Mouse (Mus musculus): Measurements from ENCODE around the gene Slc12a4. TPM values are rescaled to one million over a fixed set of nuclear protein-coding genes. Genes with fewer than 3 reads are reported as not detected.
A peak's percentile ranks its signal among the peaks of the same experiment; 100 is the strongest.

Gene Slc12a4
- total and polyA plus RNA-seq, 2 experiments: 10.8 to 16.0 TPM

DNA sequence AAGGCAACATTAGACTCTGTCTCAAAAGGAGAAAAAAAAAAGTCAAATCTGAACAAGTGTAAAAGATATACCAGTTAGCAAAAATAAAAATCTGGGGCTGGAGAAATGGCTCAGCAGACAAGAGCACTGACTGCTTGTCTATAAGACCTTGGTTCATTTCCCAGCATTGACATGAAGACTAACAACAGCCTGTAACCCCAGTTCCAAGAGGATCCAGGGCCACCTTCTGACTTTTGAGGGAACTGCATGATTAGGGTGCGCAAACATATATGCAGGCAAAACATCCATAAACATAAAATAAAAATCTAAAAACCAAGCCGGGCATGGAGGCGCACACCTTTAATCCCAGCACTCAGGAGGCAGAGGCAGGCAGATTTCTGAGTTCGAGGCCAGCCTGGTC lies 40.5 kb upstream of the Slc12a4 start:
- no peak overlapping the region for H3K27ac ChIP-seq (replicated peaks; ENCODE audit: insufficient read depth, low read depth, low read length)
- no peaks in the 10 kb centered on the region for H3K36me3 ChIP-seq (ENCODE audit: control insufficient read depth, insufficient read depth, low read length)
- TF ChIP-seq CTCF (IDR thresholded peaks at IDR 0.05; ENCODE audit: low read depth, low read length) (peak; percentile 34; the same call in 1 of the 2 replicates), POLR2A (IDR thresholded peaks at IDR 0.05; ENCODE audit: extremely low read depth, insufficient read depth, low read length) (no peak)
- no peak overlapping the region for H3K4me3 ChIP-seq (ENCODE audit: insufficient read depth, low read depth, low read length)
- no peaks in the 10 kb centered on the region for H3K27me3 ChIP-seq (ENCODE audit: control insufficient read depth, insufficient read depth, low read length)
- peaks cover 3% of the 10 kb centered on the region; the same call in 1 of the 2 replicates for H3K79me2 ChIP-seq (ENCODE audit: control insufficient read depth, insufficient read depth, low read length)
- WGBS: 85% methylated on average over 4 of the region's 4 CpGs
- no peak overlapping the region for H3K9ac ChIP-seq (ENCODE audit: low read depth, low read length)
- DNase-seq (ENCODE audit: extremely low read depth, low read depth, low spot score): peak; percentile 51
- H3K4me1 ChIP-seq (ENCODE audit: control insufficient read depth, insufficient read depth, low read length): peaks cover 8% of the 10 kb centered on the region

GRCm38 (mm10) chr8:106005875-106006274 lies 40.0 kb upstream of the Slc12a4 start, which contains the start of gene Dpep2nb:
TSS of gene Dpep2nb (minus strand) at chr8:106005975.
- Histone ChIP-seq H3K36me3 (ENCODE audit: control insufficient read depth, insufficient read depth, low read length) (no peaks in the 10 kb centered on the region), H3K79me2 (ENCODE audit: control insufficient read depth, insufficient read depth, low read length) (peaks cover 3% of the 10 kb centered on the region; the same call in 1 of the 2 replicates), H3K27ac (replicated peaks; ENCODE audit: insufficient read depth, low read depth, low read length) (no peak within 1 kb of the TSS), H3K4me1 (ENCODE audit: control insufficient read depth, insufficient read depth, low read length) (peaks cover 8% of the 10 kb centered on the region), H3K27me3 (ENCODE audit: control insufficient read depth, insufficient read depth, low read length) (no peaks in the 10 kb centered on the region), H3K9ac (ENCODE audit: low read depth, low read length) (no peak within 1 kb of the TSS), H3K4me3 (ENCODE audit: insufficient read depth, low read depth, low read length) (no peak within 1 kb of the TSS)
- WGBS: 92% methylated on average over 4 of the region's 4 CpGs
- no peak for TF ChIP-seq POLR2A (IDR thresholded peaks at IDR 0.05; ENCODE audit: extremely low read depth, insufficient read depth, low read length)
- TF ChIP-seq CTCF (IDR thresholded peaks at IDR 0.05; ENCODE audit: low read depth, low read length): no peak
- no peak for DNase-seq (ENCODE audit: extremely low read depth, low read depth, low spot score)

DNA sequence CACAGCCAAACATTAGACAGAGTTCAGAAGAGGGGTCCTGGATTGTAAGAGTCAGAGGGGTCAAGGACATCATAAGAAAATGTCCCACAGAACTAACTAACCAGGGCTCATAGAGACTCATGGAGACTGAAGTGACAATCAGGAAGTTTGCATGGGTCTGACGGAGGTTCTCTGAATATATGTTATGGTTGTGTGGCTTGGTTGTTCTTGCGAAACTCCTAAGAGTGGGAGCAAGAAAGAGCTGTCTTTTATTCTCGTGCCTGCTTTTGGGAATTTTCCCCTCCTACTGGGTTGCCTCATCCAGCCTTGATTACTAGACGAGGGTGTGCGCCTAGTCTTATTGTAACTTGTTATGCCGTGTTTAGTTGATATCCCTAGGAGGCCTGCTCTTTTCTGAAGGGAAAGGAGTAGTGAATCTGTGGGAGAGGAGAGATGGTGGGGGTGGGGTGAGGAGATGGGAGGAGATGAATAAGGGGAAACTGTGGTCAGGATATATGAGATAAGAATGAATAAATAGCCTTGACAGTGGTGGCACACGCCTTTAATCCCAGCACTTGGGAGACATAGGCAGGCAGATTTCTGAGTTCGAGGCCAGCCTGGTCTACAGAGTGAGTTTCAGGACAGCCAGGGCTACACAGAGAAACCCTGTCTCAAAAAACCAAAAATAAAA lies 38.8 kb upstream of the Slc12a4 start:
- Histone ChIP-seq H3K79me2 (ENCODE audit: control insufficient read depth, insufficient read depth, low read length) (no peaks in the 10 kb centered on the region), H3K36me3 (ENCODE audit: control insufficient read depth, insufficient read depth, low read length) (no peaks in the 10 kb centered on the region), H3K4me1 (ENCODE audit: control insufficient read depth, insufficient read depth, low read length) (peaks cover 2% of the 10 kb centered on the region; the same call in 1 of the 2 replicates), H3K27me3 (ENCODE audit: control insufficient read depth, insufficient read depth, low read length) (no peaks in the 10 kb centered on the region), H3K9ac (ENCODE audit: low read depth, low read length) (no peak overlapping the region), H3K27ac (replicated peaks; ENCODE audit: insufficient read depth, low read depth, low read length) (no peak overlapping the region), H3K4me3 (ENCODE audit: insufficient read depth, low read depth, low read length) (no peak overlapping the region)
- no peak for TF ChIP-seq POLR2A (IDR thresholded peaks at IDR 0.05; ENCODE audit: extremely low read depth, insufficient read depth, low read length)
- no peak for TF ChIP-seq CTCF (IDR thresholded peaks at IDR 0.05; ENCODE audit: low read depth, low read length)
- WGBS: 83% methylated on average over 8 of the region's 8 CpGs
- no peak for DNase-seq (ENCODE audit: extremely low read depth, low read depth, low spot score)

- Histone ChIP-seq H3K9ac (ENCODE audit: low read depth, low read length) (no peak overlapping the region), H3K4me1 (ENCODE audit: control insufficient read depth, insufficient read depth, low read length) (peaks cover 10% of the 10 kb centered on the region), H3K36me3 (ENCODE audit: control insufficient read depth, insufficient read depth, low read length) (no peaks in the 10 kb centered on the region), H3K27ac (replicated peaks; ENCODE audit: insufficient read depth, low read depth, low read length) (no peak overlapping the region), H3K27me3 (ENCODE audit: control insufficient read depth, insufficient read depth, low read length) (no peaks in the 10 kb centered on the region), H3K4me3 (ENCODE audit: insufficient read depth, low read depth, low read length) (no peak overlapping the region), H3K79me2 (ENCODE audit: control insufficient read depth, insufficient read depth, low read length) (no peaks in the 10 kb centered on the region)
- DNase-seq (ENCODE audit: extremely low read depth, low read depth, low spot score): no peak
- no peak for TF ChIP-seq POLR2A (IDR thresholded peaks at IDR 0.05; ENCODE audit: extremely low read depth, insufficient read depth, low read length)
- TF ChIP-seq CTCF (IDR thresholded peaks at IDR 0.05; ENCODE audit: low read depth, low read length): no peak
- WGBS: 91% methylated on average over 4 of the region's 4 CpGs
Measured at GRCm38 (mm10) chr8:106001908-106002307, 36.0 kb upstream of the Slc12a4 start.

GRCm38 (mm10) chr8:105998971-105999370 lies 33.1 kb upstream of the Slc12a4 start:
- WGBS: 15% methylated on average over 2 of the region's 2 CpGs
- TF ChIP-seq POLR2A (IDR thresholded peaks at IDR 0.05; ENCODE audit: extremely low read depth, insufficient read depth, low read length) (no peak), CTCF (IDR thresholded peaks at IDR 0.05; ENCODE audit: low read depth, low read length) (no peak)
- peak overlapping the region; percentile 70 for H3K27ac ChIP-seq (replicated peaks; ENCODE audit: insufficient read depth, low read depth, low read length)

DNA sequence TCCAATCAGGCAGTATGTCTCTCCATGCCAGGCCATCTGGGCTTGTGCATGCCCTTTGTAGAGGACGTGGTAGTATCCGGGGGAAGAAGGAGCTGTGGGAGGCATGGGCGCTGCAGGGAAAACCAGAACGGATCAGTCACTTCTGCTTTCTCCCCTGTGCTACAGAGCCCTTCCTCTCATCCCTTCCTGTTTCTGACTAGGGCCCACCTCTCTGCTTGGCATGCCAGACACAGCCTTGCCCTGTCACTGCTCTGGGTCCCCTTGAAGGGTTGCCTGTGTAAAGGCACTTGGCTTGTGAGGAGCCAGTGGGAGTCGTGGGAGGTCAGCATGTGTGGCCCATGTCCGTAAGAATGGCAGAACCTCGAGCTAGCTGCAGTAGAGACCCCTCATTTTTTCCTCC lies 30.5 kb upstream of the Slc12a4 start:
- no peak for TF ChIP-seq POLR2A (IDR thresholded peaks at IDR 0.05; ENCODE audit: extremely low read depth, insufficient read depth, low read length)
- TF ChIP-seq CTCF (IDR thresholded peaks at IDR 0.05; ENCODE audit: low read depth, low read length): no peak
- H3K27ac ChIP-seq (replicated peaks; ENCODE audit: insufficient read depth, low read depth, low read length): 0 out of 2 replicates have a peak overlapping the region, but pooled peaks have one; percentile 8
- H3K36me3 ChIP-seq (ENCODE audit: control insufficient read depth, insufficient read depth, low read length): no peaks in the 10 kb centered on the region
- 0 out of 2 replicates have a peak overlapping the region, but pooled peaks have one; percentile 4 for H3K9ac ChIP-seq (ENCODE audit: low read depth, low read length)
- H3K4me3 ChIP-seq (ENCODE audit: insufficient read depth, low read depth, low read length): no peak overlapping the region
- H3K4me1 ChIP-seq (ENCODE audit: control insufficient read depth, insufficient read depth, low read length): peaks cover 17% of the 10 kb centered on the region
- H3K27me3 ChIP-seq (ENCODE audit: control insufficient read depth, insufficient read depth, low read length): no peaks in the 10 kb centered on the region
- DNase-seq (ENCODE audit: extremely low read depth, low read depth, low spot score): no peak
- no peaks in the 10 kb centered on the region for H3K79me2 ChIP-seq (ENCODE audit: control insufficient read depth, insufficient read depth, low read length)
- 73% methylated on average over 6 of the region's 7 CpGs for WGBS

More at GRCm38 (mm10) chr8:105998971-105999370, 33.1 kb upstream of the Slc12a4 start:
- no peaks in the 10 kb centered on the region for H3K27me3 ChIP-seq (ENCODE audit: control insufficient read depth, insufficient read depth, low read length)
- H3K4me3 ChIP-seq (ENCODE audit: insufficient read depth, low read depth, low read length): no peak overlapping the region
- no peaks in the 10 kb centered on the region for H3K79me2 ChIP-seq (ENCODE audit: control insufficient read depth, insufficient read depth, low read length)
- no peaks in the 10 kb centered on the region for H3K36me3 ChIP-seq (ENCODE audit: control insufficient read depth, insufficient read depth, low read length)
- peaks cover 15% of the 10 kb centered on the region for H3K4me1 ChIP-seq (ENCODE audit: control insufficient read depth, insufficient read depth, low read length)
- H3K9ac ChIP-seq (ENCODE audit: low read depth, low read length): no peak overlapping the region
- DNase-seq (ENCODE audit: extremely low read depth, low read depth, low spot score): peak; percentile 100
